Mouse (Mus musculus) urinary bladder, adult 2 months (tissue): ENCODE data around the gene Ephb6. TPM values are rescaled to one million over a fixed set of nuclear protein-coding genes. Genes with fewer than 3 reads are reported as not detected.

ENCODE experiments used
- DNase-seq: peaks from one replicate; pipeline ENCODE4 v3.0.0; 2022; ENCODE audit warnings: low spot score
- polyA plus RNA-seq: library from polyadenylated mRNA; depleted of rRNA; stranded (reverse); fragments of >200 nt; gene quantifications from 2 replicates; pipeline ENCODE4 v1.2.3, GENCODE M21; 2012; rRNA removed

Gene Ephb6
- polyA plus RNA-seq, 1 experiment, result 10.7 TPM

DNA sequence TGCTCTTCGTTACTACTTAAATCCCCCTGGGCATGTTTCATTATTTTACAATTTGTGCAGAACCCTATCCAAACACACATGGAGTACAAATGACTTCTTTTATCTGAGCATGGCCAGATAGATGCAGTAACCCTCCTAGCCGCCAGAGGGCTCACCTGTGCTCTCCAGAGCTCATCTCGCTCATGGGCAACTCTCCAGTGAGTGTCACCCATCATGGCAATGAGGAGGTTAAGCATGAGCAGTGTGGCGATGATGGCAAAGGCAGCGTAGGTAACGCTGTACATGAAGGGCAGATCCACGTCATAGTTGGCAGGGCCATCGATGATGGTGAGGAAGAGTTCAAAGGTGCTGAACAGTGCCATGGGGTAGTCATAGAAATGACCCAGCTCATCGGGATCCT, 17.4 kb downstream of the Ephb6 start:
- DNase-seq, result no peak

DNA sequence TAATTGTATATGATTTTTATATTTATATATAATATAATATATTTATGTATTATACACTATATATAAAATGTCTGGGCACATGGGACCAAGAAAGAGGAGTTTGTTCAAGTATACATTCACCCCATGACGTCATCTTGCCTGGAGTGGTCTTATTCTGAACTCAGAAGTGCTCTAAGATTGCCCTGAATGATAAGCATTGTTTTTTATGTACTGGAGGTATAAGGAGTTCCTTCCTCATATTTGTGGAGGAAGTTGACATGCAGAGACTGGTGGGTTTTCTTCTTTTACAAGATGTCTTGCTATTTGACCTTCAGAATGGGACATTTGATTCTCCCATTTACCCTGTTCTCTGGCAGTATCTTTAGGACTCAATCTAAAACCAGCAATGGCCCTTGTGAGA, 22.9 kb downstream of the Ephb6 start:
- DNase-seq, result no peak

DNA sequence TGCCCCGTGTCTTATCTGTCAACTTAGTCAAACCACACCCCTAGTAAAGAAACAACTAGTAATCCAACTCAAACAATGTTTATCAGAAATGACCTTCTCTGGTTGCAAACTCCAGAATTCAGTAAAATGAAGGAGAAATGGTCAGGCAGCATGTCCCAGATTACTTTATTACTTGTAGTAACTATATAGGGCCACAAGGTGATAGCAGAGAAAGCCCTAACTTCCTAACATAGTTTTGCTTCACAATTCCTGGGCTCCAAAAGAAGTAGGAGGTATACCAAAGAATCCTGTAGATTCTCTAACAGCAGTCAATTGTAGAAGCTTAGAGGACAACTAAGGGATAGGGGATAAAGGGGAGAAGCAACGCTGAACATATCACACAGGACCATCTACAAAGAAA, 25.5 kb downstream of the Ephb6 start:
- no peak for DNase-seq

DNA sequence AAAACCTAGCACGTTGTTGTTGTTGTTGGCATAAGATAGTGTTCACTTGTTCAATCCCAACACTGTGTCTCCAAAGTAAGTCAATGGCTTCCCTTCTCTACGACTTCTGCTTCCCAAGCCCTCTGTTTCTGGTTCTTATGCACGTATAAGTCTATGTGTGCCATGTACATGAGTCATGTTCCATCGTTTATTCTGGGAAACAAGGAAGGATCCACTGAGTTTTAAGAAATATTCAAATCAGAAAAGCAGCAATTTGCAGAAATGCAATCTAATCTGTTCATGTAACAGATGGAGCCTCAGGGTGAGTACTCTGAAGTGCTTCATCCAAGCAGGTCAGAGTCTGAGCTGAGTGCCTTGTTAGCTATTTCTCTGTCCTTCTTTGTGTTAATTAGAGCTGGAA, 26.3 kb downstream of the Ephb6 start:
- no peak for DNase-seq

GRCm38 (mm10) chr6:41635211-41635610, 29.9 kb downstream of the Ephb6 start:
- no peak for DNase-seq

DNA sequence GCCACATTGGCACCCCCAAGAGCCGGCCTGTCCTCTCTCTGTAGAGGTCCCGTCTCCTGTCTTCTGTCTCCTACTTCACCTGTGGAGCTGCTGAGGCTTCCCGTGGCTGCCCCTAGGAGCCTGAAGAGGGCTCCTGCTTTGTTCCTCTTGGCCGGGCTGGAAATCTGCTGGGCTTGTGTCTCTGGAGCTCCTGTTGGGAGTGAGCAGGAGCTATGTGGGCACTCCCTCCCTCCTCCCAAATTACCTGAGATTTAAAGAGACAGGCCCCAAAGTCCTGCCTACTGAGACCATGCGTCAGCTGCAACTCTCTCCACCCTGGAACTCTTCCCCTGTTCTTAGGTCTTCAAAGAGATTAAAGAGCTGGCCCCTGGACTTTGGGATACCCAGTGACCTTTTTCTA, 30.9 kb downstream of the Ephb6 start, which contains the start of gene Trpv6:
Trpv6 (minus strand) TSS at position 228 of the 400 bp plus-strand sequence.
- DNase-seq, result no peak

DNA sequence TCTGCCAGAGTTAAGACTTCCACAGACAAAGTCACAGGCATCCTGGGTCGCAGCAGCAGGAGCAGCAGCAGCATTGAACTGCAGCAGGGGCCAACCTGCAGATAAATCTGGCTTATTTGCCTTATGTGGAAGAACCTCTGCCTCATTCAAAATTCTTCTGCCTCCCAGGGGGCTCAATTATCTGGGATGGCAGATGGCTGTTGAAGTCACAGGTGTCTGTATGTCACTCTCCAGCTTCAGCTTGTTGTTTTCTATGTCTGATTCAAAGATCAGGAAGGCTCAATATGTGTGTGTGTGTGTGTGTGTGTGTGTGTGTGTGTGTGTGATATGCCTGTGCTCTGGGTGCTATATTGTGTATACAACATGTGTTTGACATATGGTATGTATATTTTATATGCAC, 32.1 kb downstream of the Ephb6 start:
- DNase-seq, result no peak

GRCm38 (mm10) chr6:41637927-41638506, 32.7 kb downstream of the Ephb6 start:
- no peak for DNase-seq

- no peak for DNase-seq
Measured at GRCm38 (mm10) chr6:41640449-41640848, 35.2 kb downstream of the Ephb6 start.

DNA sequence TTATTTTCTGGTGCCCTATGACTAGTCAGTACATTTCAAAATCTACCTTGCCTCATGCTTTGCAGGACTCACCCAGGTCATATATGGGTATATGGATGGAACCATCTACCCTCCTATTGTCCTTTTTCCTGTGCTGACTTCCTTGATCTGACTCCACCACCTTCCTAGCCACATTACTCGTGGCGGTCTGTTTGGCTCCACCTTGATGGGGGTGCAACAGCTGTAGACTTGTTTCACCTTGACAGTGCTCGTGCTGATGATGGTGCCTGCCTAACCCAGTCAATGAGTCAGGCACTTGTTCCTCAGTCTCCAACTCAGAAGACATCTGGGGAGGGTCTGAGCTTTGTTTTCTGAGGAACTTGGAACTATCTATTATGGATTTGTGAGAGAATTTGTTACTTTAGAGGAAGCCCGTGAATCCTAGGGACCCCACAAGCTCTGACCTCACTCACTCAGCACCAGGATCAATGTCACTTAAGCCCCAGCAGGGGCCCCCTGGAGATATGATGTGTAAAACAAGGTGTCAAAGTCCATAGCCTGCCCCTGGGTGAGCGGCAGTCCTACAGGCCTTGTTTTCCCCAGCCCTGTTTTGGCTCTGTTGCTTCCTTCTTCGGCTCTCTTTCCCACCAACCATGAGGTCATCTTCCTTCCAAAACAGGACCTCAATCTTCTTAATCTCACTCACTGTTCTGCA, 36.0 kb downstream of the Ephb6 start:
- no peak for DNase-seq

GRCm38 (mm10) chr6:41642765-41643164, 37.5 kb downstream of the Ephb6 start:
- no peak for DNase-seq

DNA sequence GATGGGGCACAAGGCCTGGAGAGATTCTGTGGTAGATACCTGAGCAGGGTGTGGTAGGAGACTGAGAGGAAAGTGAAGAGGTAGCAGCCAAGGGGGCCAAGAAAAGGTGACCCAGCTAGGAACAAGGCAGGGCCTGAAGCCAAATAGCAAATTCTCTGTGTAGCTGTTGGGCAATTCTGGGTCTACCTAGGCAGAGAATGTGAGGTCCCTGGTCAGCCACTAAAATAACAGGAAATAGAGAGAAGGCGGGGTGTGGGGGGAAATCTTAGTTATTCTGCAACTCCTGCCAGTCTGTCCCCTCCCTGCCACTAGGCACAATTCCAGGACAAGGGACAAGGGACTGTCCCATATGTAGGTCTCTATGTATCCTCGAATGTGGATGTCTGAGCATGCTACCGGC, 37.9 kb downstream of the Ephb6 start:
- no peak for DNase-seq

GRCm38 (mm10) chr6:41646220-41646619, 40.9 kb downstream of the Ephb6 start:
- no peak for DNase-seq

- DNase-seq, result no peak
Measured at GRCm38 (mm10) chr6:41646672-41647071, 41.4 kb downstream of the Ephb6 start.

GRCm38 (mm10) chr6:41653173-41653572, 47.9 kb downstream of the Ephb6 start:
- no peak for DNase-seq

- no peak for DNase-seq
Measured at GRCm38 (mm10) chr6:41654648-41655047, 49.4 kb downstream of the Ephb6 start.

DNA sequence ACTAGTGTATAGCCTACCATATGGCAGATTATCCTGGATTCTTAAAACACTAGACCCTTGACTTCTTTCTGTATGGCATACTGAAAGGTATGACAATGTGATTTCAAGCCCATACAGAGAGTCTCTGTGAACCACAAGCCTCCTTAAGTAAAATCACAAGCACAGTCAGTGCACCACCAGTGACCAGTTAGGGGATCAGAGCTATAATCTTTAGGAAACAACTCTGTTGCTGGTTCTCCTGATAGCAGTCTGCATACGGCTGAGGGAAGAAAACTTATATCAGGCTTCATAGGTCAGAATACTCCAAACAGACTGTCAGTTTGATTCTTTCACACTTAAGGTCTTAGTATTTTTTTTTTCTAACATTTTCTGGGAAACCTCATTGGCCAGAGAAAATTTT, 53.2 kb downstream of the Ephb6 start:
- DNase-seq, result no peak

- no peak for DNase-seq
Measured at GRCm38 (mm10) chr6:41662320-41662719, 57.0 kb downstream of the Ephb6 start.

Other genes with a start within 250 kb of the Ephb6 start
- gene Prss3, start 227.8 kb upstream of the Ephb6 start, polyA plus RNA-seq, result not detected in 2 replicates
- gene Gm5771, start 213.1 kb upstream of the Ephb6 start, polyA plus RNA-seq, result not detected in 2 replicates
- gene Gm10334, start 159.3 kb upstream of the Ephb6 start, polyA plus RNA-seq, result not detected in 2 replicates
- gene Prss1, start 146.6 kb upstream of the Ephb6 start, polyA plus RNA-seq, result not detected in 2 replicates
- gene Prss2, start 83.7 kb upstream of the Ephb6 start, polyA plus RNA-seq, result 0.12 and 1.0 TPM in 2 replicates
- 0.15 and 0.22 TPM in 2 replicates for gene Trpv6, start 30.9 kb downstream of the Ephb6 start, polyA plus RNA-seq
- not detected in 2 replicates for gene Trpv5, start 75.3 kb downstream of the Ephb6 start, polyA plus RNA-seq
- gene Llcfc1, start 78.9 kb downstream of the Ephb6 start, polyA plus RNA-seq, result not detected in 2 replicates
- not detected in 2 replicates for gene Kel, start 98.9 kb downstream of the Ephb6 start, polyA plus RNA-seq
- not detected in 2 replicates for gene Olfr459, start 169.7 kb downstream of the Ephb6 start, polyA plus RNA-seq
- not detected in 2 replicates for gene Pip, start 242.1 kb downstream of the Ephb6 start, polyA plus RNA-seq
- not detected in 2 replicates for gene Sval2, start 247.5 kb downstream of the Ephb6 start, polyA plus RNA-seq